Mouse (Mus musculus): ENCODE results near the gene Itga11. TPM values are rescaled to one million over a fixed set of nuclear protein-coding genes. Genes with fewer than 3 reads are reported as not detected.

The Itga11 gene
- polyA plus RNA-seq (2015; fragmentation: Nextera tagmentation; extraction: Ambion mirVana): 0.82 and 1.3 TPM in 2 replicates

GRCm38 (mm10) chr9:62677641-62678549, at the start of gene Itga11:
Itga11 (plus strand) TSS chr9:62677826.
- H3K27ac ChIP-seq (ENCODE audit: low read length): no peak within 1 kb of the TSS
- no peaks in the 10 kb centered on the region for H3K9me3 ChIP-seq (ENCODE audit: low read length)
- peak within 1 kb of the TSS; percentile 43 for H3K9ac ChIP-seq (replicated peaks; ENCODE audit: low read length)
- peak within 1 kb of the TSS; percentile 42 for H3K4me3 ChIP-seq (ENCODE audit: low read length)
- H3K27me3 ChIP-seq (ENCODE audit: insufficient read depth, low read length): peaks cover 32% of the 10 kb centered on the region
- no peaks in the 10 kb centered on the region for H3K36me3 ChIP-seq (ENCODE audit: insufficient read depth, low read length)
- peak within 1 kb of the TSS; percentile 85 for H3K4me2 ChIP-seq (replicated peaks; ENCODE audit: low read depth, low read length)
- ATAC-seq (ENCODE audit: low FRiP score, low TSS enrichment): peak; percentile 84
- WGBS: under 1% methylated on average over 44 of the region's 45 CpGs
- H3K4me1 ChIP-seq (ENCODE audit: insufficient read depth, low read length): peaks cover 16% of the 10 kb centered on the region

- Histone ChIP-seq H3K27me3 (ENCODE audit: insufficient read depth, low read length) (no peaks in the 10 kb centered on the region), H3K9ac (replicated peaks; ENCODE audit: low read length) (no peak overlapping the region), H3K4me2 (replicated peaks; ENCODE audit: low read depth, low read length) (no peak overlapping the region), H3K4me3 (ENCODE audit: low read length) (no peak overlapping the region), H3K36me3 (ENCODE audit: insufficient read depth, low read length) (no peaks in the 10 kb centered on the region), H3K9me3 (ENCODE audit: low read length) (no peaks in the 10 kb centered on the region), H3K4me1 (ENCODE audit: insufficient read depth, low read length) (peaks cover 10% of the 10 kb centered on the region), H3K27ac (ENCODE audit: low read length) (no peak overlapping the region)
- no peak for ATAC-seq (ENCODE audit: low FRiP score, low TSS enrichment)
- 64% methylated on average over 10 of the region's 10 CpGs for WGBS
Observed at GRCm38 (mm10) chr9:62630631-62631240, 46.9 kb upstream of the Itga11 start.

- no peak overlapping the region for H3K4me3 ChIP-seq (ENCODE audit: low read length)
- ATAC-seq (ENCODE audit: low FRiP score, low TSS enrichment): no peak
- H3K27me3 ChIP-seq (ENCODE audit: insufficient read depth, low read length): no peaks in the 10 kb centered on the region
- H3K9me3 ChIP-seq (ENCODE audit: low read length): no peaks in the 10 kb centered on the region
- 35% methylated on average over 6 of the region's 6 CpGs for WGBS
- H3K27ac ChIP-seq (ENCODE audit: low read length): no peak overlapping the region
- H3K4me1 ChIP-seq (ENCODE audit: insufficient read depth, low read length): peaks cover 8% of the 10 kb centered on the region
- H3K4me2 ChIP-seq (replicated peaks; ENCODE audit: low read depth, low read length): no peak overlapping the region
- H3K9ac ChIP-seq (replicated peaks; ENCODE audit: low read length): no peak overlapping the region
- no peaks in the 10 kb centered on the region for H3K36me3 ChIP-seq (ENCODE audit: insufficient read depth, low read length)
Observed at GRCm38 (mm10) chr9:62632392-62632791, 45.2 kb upstream of the Itga11 start.

GRCm38 (mm10) chr9:62638045-62638444, 39.6 kb upstream of the Itga11 start:
- Histone ChIP-seq H3K9me3 (ENCODE audit: low read length) (no peaks in the 10 kb centered on the region), H3K4me2 (replicated peaks; ENCODE audit: low read depth, low read length) (no peak overlapping the region)
- 54% methylated on average over 6 of the region's 6 CpGs for WGBS

GRCm38 (mm10) chr9:62639686-62640085, 37.9 kb upstream of the Itga11 start:
- no peak overlapping the region for H3K4me2 ChIP-seq (replicated peaks; ENCODE audit: low read depth, low read length)
- no peak overlapping the region for H3K27ac ChIP-seq (ENCODE audit: low read length)
- WGBS: 78% methylated on average over 4 of the region's 4 CpGs
- H3K4me1 ChIP-seq (ENCODE audit: insufficient read depth, low read length): no peaks in the 10 kb centered on the region
- H3K9me3 ChIP-seq (ENCODE audit: low read length): no peaks in the 10 kb centered on the region
- H3K4me3 ChIP-seq (ENCODE audit: low read length): no peak overlapping the region
- no peaks in the 10 kb centered on the region for H3K36me3 ChIP-seq (ENCODE audit: insufficient read depth, low read length)
- no peak overlapping the region for H3K9ac ChIP-seq (replicated peaks; ENCODE audit: low read length)
- H3K27me3 ChIP-seq (ENCODE audit: insufficient read depth, low read length): no peaks in the 10 kb centered on the region
- no peak for ATAC-seq (ENCODE audit: low FRiP score, low TSS enrichment)

More at GRCm38 (mm10) chr9:62638045-62638444, 39.6 kb upstream of the Itga11 start:
- no peak overlapping the region for H3K4me3 ChIP-seq (ENCODE audit: low read length)
- ATAC-seq (ENCODE audit: low FRiP score, low TSS enrichment): no peak
- H3K36me3 ChIP-seq (ENCODE audit: insufficient read depth, low read length): no peaks in the 10 kb centered on the region
- no peak overlapping the region for H3K27ac ChIP-seq (ENCODE audit: low read length)
- H3K4me1 ChIP-seq (ENCODE audit: insufficient read depth, low read length): no peaks in the 10 kb centered on the region
- H3K9ac ChIP-seq (replicated peaks; ENCODE audit: low read length): no peak overlapping the region
- H3K27me3 ChIP-seq (ENCODE audit: insufficient read depth, low read length): no peaks in the 10 kb centered on the region

DNA sequence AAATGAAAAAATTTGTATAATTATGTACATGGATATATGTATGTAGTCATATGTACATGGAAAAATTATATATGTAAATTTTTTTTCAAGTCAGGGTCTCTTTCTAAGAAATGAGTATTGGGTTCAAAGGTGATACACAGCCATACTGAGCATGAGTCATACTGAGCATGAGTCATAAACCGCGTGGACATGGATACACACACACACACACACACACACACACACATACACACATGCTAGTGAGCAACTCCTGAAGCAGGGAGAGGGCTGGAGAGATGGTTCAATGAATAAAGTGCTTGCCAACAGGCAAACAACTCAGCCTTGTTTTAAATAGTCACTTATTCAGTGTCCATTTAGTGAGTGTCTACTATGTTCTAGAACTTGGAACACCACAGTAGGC, 37.4 kb upstream of the Itga11 start:
- 73% methylated on average over 2 of the region's 2 CpGs for whole genome bisulfite sequencing
- H3K9ac ChIP-seq (replicated peaks; ENCODE audit: low read length): no peak overlapping the region
- H3K9me3 ChIP-seq (ENCODE audit: low read length): no peaks in the 10 kb centered on the region
- ATAC-seq (ENCODE audit: low FRiP score, low TSS enrichment): no peak
- no peaks in the 10 kb centered on the region for H3K4me1 ChIP-seq (ENCODE audit: insufficient read depth, low read length)
- no peaks in the 10 kb centered on the region for H3K36me3 ChIP-seq (ENCODE audit: insufficient read depth, low read length)
- no peaks in the 10 kb centered on the region for H3K27me3 ChIP-seq (ENCODE audit: insufficient read depth, low read length)
- no peak overlapping the region for H3K4me3 ChIP-seq (ENCODE audit: low read length)
- H3K4me2 ChIP-seq (replicated peaks; ENCODE audit: low read depth, low read length): no peak overlapping the region
- no peak overlapping the region for H3K27ac ChIP-seq (ENCODE audit: low read length)

DNA sequence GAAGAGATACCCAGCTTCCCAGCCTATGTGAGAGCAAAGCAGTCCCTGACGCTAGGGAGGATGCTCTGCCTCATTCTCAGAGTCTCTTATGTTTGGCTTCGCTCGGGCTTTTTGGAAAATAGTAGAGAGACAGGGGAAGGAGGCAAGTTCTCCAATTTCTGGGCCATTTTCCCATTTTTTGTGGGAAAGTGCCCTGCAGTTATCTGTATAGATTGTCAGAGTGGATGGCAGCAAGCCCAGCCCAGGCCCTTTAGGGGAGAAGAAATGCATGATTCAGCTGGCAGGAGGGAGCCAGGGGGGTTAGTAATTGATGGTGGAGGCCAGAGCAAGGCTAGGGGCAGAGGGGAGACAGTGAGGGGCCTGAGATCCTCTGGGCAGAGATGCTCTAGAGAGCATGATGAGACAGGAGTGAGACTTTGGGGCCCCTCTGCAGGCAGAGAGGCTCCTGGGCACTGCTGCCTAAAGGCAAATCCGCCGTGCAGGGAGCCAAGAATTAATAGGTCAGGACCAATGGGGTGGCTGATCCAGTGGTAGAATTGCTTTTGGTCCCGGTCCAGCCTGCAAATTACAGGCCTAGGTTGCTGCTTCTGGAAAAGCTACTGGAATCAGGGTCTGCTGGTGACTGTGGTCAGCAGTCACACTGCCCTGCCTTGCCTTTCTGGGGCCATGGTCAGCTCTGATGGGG, 31.8 kb upstream of the Itga11 start:
- no peak overlapping the region for H3K4me2 ChIP-seq (replicated peaks; ENCODE audit: low read depth, low read length)
- 0 out of 2 replicates have a peak, but pooled peaks cover 4% of the 10 kb centered on the region for H3K4me1 ChIP-seq (ENCODE audit: insufficient read depth, low read length)
- H3K36me3 ChIP-seq (ENCODE audit: insufficient read depth, low read length): no peaks in the 10 kb centered on the region
- H3K27ac ChIP-seq (ENCODE audit: low read length): no peak overlapping the region
- H3K9ac ChIP-seq (replicated peaks; ENCODE audit: low read length): no peak overlapping the region
- ATAC-seq (ENCODE audit: low FRiP score, low TSS enrichment): no peak
- 82% methylated on average over 6 of the region's 6 CpGs for WGBS
- no peaks in the 10 kb centered on the region for H3K9me3 ChIP-seq (ENCODE audit: low read length)
- H3K4me3 ChIP-seq (ENCODE audit: low read length): no peak overlapping the region
- H3K27me3 ChIP-seq (ENCODE audit: insufficient read depth, low read length): no peaks in the 10 kb centered on the region

GRCm38 (mm10) chr9:62646721-62647183, 30.9 kb upstream of the Itga11 start:
- 40% methylated on average over 7 of the region's 7 CpGs for WGBS

DNA sequence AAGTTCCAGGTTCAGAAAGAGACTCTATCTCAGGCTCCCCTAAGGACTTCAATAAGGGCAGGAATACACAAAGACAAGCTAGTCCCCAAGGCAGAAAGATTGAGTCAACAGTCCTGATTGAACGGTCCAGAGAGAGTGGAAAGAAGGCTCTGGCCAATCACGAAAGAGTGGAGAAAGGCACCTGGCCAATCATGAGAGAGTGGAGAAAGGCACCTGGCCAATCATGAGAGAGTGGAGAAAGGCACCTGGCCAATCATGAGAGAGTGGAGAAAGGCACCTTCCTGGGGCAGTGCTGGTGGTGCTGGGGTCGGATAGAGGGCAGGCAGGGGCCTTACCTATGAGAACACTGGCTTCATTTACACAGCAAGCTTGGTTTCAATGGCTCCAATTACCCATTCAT, 28.2 kb upstream of the Itga11 start:
- Histone ChIP-seq H3K27ac (ENCODE audit: low read length) (no peak overlapping the region), H3K9me3 (ENCODE audit: low read length) (no peaks in the 10 kb centered on the region), H3K4me3 (ENCODE audit: low read length) (no peak overlapping the region), H3K4me2 (replicated peaks; ENCODE audit: low read depth, low read length) (no peak overlapping the region), H3K36me3 (ENCODE audit: insufficient read depth, low read length) (no peaks in the 10 kb centered on the region), H3K27me3 (ENCODE audit: insufficient read depth, low read length) (no peaks in the 10 kb centered on the region), H3K9ac (replicated peaks; ENCODE audit: low read length) (no peak overlapping the region), H3K4me1 (ENCODE audit: insufficient read depth, low read length) (0 out of 2 replicates have a peak, but pooled peaks cover 4% of the 10 kb centered on the region)
- WGBS: 84% methylated on average over 3 of the region's 3 CpGs
- no peak for ATAC-seq (ENCODE audit: low FRiP score, low TSS enrichment)

More at GRCm38 (mm10) chr9:62646721-62647183, 30.9 kb upstream of the Itga11 start:
- Histone ChIP-seq H3K4me3 (ENCODE audit: low read length) (no peak overlapping the region), H3K4me2 (replicated peaks; ENCODE audit: low read depth, low read length) (no peak overlapping the region), H3K27ac (ENCODE audit: low read length) (no peak overlapping the region), H3K9me3 (ENCODE audit: low read length) (no peaks in the 10 kb centered on the region), H3K4me1 (ENCODE audit: insufficient read depth, low read length) (0 out of 2 replicates have a peak, but pooled peaks cover 4% of the 10 kb centered on the region), H3K9ac (replicated peaks; ENCODE audit: low read length) (no peak overlapping the region), H3K27me3 (ENCODE audit: insufficient read depth, low read length) (no peaks in the 10 kb centered on the region), H3K36me3 (ENCODE audit: insufficient read depth, low read length) (no peaks in the 10 kb centered on the region)
- no peak for ATAC-seq (ENCODE audit: low FRiP score, low TSS enrichment)

Data from kidney, embryonic 16.5 days (tissue).